Mouse (Mus musculus) kidney, adult 9 months (tissue): ENCODE results near the gene Tnfrsf8.
"Not testable (repeated sequence)": the region's sequence is repeated elsewhere in the genome, so short reads cannot be mapped to it uniquely, and the experiment has no call there.

ENCODE experiments used
- DNase-seq: peaks from one replicate; pipeline ENCODE4 v3.0.0; 2022

Tnfrsf8 gene

GRCm38 (mm10) chr4:145314836-145315467 lies at the start of gene Tnfrsf8:
Tnfrsf8 (minus strand) TSS chr4:145315164.
- no peak for DNase-seq

GRCm38 (mm10) chr4:145361635-145362034 lies 46.7 kb upstream of the Tnfrsf8 start:
- DNase-seq, result not testable (repeated sequence)

GRCm38 (mm10) chr4:145361065-145361464 lies 46.1 kb upstream of the Tnfrsf8 start:
- peak; percentile 2 for DNase-seq

- DNase-seq, result no peak
Observed at GRCm38 (mm10) chr4:145360567-145360966, 45.6 kb upstream of the Tnfrsf8 start.

- no peak for DNase-seq
Observed at GRCm38 (mm10) chr4:145356234-145356633, 41.3 kb upstream of the Tnfrsf8 start.

GRCm38 (mm10) chr4:145353855-145354254 lies 38.9 kb upstream of the Tnfrsf8 start:
- DNase-seq, result no peak

GRCm38 (mm10) chr4:145344948-145345347 lies 30.0 kb upstream of the Tnfrsf8 start:
- DNase-seq, result no peak

- DNase-seq, result no peak
Observed at GRCm38 (mm10) chr4:145341879-145342809, 27.2 kb upstream of the Tnfrsf8 start.

GRCm38 (mm10) chr4:145337906-145338858 lies 23.2 kb upstream of the Tnfrsf8 start:
- DNase-seq, result no peak

- DNase-seq, result no peak
Observed at GRCm38 (mm10) chr4:145336587-145336986, 21.6 kb upstream of the Tnfrsf8 start.

- DNase-seq, result no peak
Observed at GRCm38 (mm10) chr4:145336019-145336418, 21.1 kb upstream of the Tnfrsf8 start.

- no peak for DNase-seq
Observed at GRCm38 (mm10) chr4:145323631-145324030, 8.7 kb upstream of the Tnfrsf8 start.

GRCm38 (mm10) chr4:145322995-145323627 lies 8.1 kb upstream of the Tnfrsf8 start:
- DNase-seq, result no peak

- no peak for DNase-seq
Observed at GRCm38 (mm10) chr4:145322211-145322610, 7.2 kb upstream of the Tnfrsf8 start.

GRCm38 (mm10) chr4:145320624-145321023 lies 5.7 kb upstream of the Tnfrsf8 start:
- no peak for DNase-seq

- peak; percentile 3 for DNase-seq
Observed at GRCm38 (mm10) chr4:145319274-145320226, 4.6 kb upstream of the Tnfrsf8 start.

- DNase-seq, result no peak
Observed at GRCm38 (mm10) chr4:145316708-145317107, 1.7 kb upstream of the Tnfrsf8 start.

GRCm38 (mm10) chr4:145313966-145314365 lies 998 bp downstream of the Tnfrsf8 start:
- no peak for DNase-seq

GRCm38 (mm10) chr4:145313256-145313655 lies 1.7 kb downstream of the Tnfrsf8 start:
- no peak for DNase-seq

- no peak for DNase-seq
Observed at GRCm38 (mm10) chr4:145312530-145312929, 2.4 kb downstream of the Tnfrsf8 start.

- no peak for DNase-seq
Observed at GRCm38 (mm10) chr4:145310859-145311258, 4.1 kb downstream of the Tnfrsf8 start.
